Mouse (Mus musculus) hindbrain, postnatal 0 days (tissue): Measurements from ENCODE around the gene Rab4b. TPM values are rescaled to one million over a fixed set of nuclear protein-coding genes. Genes with fewer than 3 reads are reported as not detected.

Experiments
- ATAC-seq: fragments of 200-750 bp; cut with Nextera tagmentation; 2 replicates; pipeline ENCODE4 v1.8.0; 2017; ENCODE audit warnings: mild to moderate bottlenecking, moderate TSS enrichment, moderate library complexity
- DNase-seq: peaks from one replicate; pipeline ENCODE4 v3.0.0-alpha.2; 2015; ENCODE audit warnings: low spot score
- H3K27ac ChIP-seq: fragments of 300-500 bp; sonication (generic); 2 replicates; pipeline ENCODE4 v1.5.1; 2014; ENCODE audit warnings: mild to moderate bottlenecking
- H3K27me3 ChIP-seq: fragments of 300-500 bp; sonication (generic); 2 replicates; pipeline ENCODE4 v1.6.1; 2014; ENCODE audit warnings: low read length, mixed read lengths; ENCODE audit not compliant: insufficient read depth
- H3K36me3 ChIP-seq: fragments of 300-500 bp; sonication (generic); 2 replicates; pipeline ENCODE4 v1.6.1; 2014; ENCODE audit warnings: low read length, mixed read lengths; ENCODE audit not compliant: insufficient read depth
- H3K4me1 ChIP-seq: fragments of 300-500 bp; sonication (generic); 2 replicates; pipeline ENCODE4 v1.6.1; 2014; ENCODE audit warnings: antibody characterized with exemption, low read length, mixed read lengths; ENCODE audit not compliant: insufficient read depth
- H3K4me2 ChIP-seq: fragments of 300-500 bp; sonication (generic); 2 replicates; pipeline ENCODE4 v1.6.1; 2014; ENCODE audit warnings: low read depth, mild to moderate bottlenecking, low read length, moderate library complexity, mixed read lengths
- H3K4me3 ChIP-seq: fragments of 300-500 bp; sonication (generic); 2 replicates; pipeline ENCODE4 v1.5.1; 2014; ENCODE audit warnings: low read length
- H3K9ac ChIP-seq: fragments of 300-500 bp; sonication (generic); replicated peaks from 2 replicates; pipeline ENCODE4 v1.6.1; 2014; ENCODE audit warnings: mild to moderate bottlenecking, low read length, moderate library complexity, mixed read lengths
- H3K9me3 ChIP-seq: fragments of 300-500 bp; sonication (generic); 2 replicates; pipeline ENCODE4 v1.6.1; 2016; ENCODE audit warnings: low read length, mixed read lengths
- CTCF ChIP-seq: IDR thresholded peaks from 2 replicates; pipeline ENCODE4 v1.5.1; 2016; ENCODE audit warnings: antibody characterized with exemption, control low read depth, low read depth
- WGBS: fragments of 180-500 bp; shearing (Covaris S2); extraction: QIAGEN DNeasy Blood & Tissue Kit; methylation state at CpG from one replicate; pipeline ENCODE4 v1.1.7; 2014; 5-methylcytosine and 5-hydroxymethylcytosine counted together
- polyA plus RNA-seq: library from polyadenylated mRNA; unstranded; fragments of >200 nt; fragmentation: Nextera tagmentation; extraction: Ambion mirVana; gene quantifications from 2 replicates; pipeline ENCODE4 v1.2.1, GENCODE M21; 2015
- total RNA-seq: library from RNA; depleted of rRNA; stranded (reverse); fragments of >200 nt; gene quantifications from 2 replicates; pipeline ENCODE4 v1.2.3, GENCODE M21; 2014

Gene Rab4b
- total and polyA plus RNA-seq, 2 experiments from 2014 or later: 76.9 to 125 TPM

- no peak within 1 kb of the TSS for H3K27ac ChIP-seq
- DNase-seq: no peak
- WGBS: 66% methylated on average over 10 of the region's 10 CpGs
- TF ChIP-seq CTCF: no peak
- no peaks in the 10 kb centered on the region for H3K27me3 ChIP-seq
- peaks cover 8% of the 10 kb centered on the region; the same call in 1 of the 2 replicates for H3K36me3 ChIP-seq
- H3K4me3 ChIP-seq: no peak within 1 kb of the TSS
- no peaks in the 10 kb centered on the region for H3K9me3 ChIP-seq
- H3K9ac ChIP-seq: no peak within 1 kb of the TSS
- H3K4me2 ChIP-seq: no peak within 1 kb of the TSS
- ATAC-seq: no peak
- H3K4me1 ChIP-seq: no peaks in the 10 kb centered on the region
These were observed 25.4 kb downstream of the Rab4b start, which contains the start of gene Cyp2t4 for GRCm38 (mm10) chr7:27153205-27153764. TSS of gene Cyp2t4 (plus strand) at chr7:27153714.

DNA sequence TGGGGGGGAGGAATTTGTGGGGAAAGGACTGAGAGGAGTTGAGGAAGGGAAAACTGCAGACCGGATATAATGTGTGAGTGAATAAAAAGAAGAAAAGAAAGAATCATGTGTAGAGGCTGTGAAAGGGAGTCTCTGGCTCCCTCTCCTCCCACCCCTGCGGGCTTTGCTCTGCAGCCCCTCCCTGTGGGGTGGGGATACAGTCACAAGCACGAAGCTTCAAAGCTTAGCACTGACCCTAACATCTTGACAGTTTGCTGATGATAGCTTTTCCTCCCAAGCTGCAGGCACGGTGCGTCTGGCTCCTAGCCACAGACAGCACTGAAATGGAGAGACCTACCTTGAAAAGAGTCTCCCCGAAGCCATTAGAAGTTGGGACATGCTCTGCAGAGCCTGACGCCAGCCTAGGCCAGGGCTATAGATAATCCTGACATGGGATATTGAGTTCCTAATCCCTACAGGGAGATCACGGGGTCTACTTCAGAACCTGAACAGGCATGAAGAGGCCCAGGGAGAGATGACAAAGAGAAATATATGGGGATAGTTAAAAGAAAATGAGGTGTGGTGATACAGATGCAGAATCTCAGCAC lies 42.2 kb downstream of the Rab4b start:
- ATAC-seq (no peak), DNase-seq (no peak)
- WGBS: 66% methylated on average over 8 of the region's 8 CpGs

GRCm38 (mm10) chr7:27133757-27134156 lies 44.9 kb downstream of the Rab4b start:
- H3K36me3 ChIP-seq: no peaks in the 10 kb centered on the region
- DNase-seq (no peak), ATAC-seq (no peak)
- no peaks in the 10 kb centered on the region for H3K4me1 ChIP-seq
- H3K27me3 ChIP-seq: no peaks in the 10 kb centered on the region
- no peak overlapping the region for H3K9ac ChIP-seq
- WGBS: 81% methylated on average over 4 of the region's 4 CpGs
- no peak for TF ChIP-seq CTCF
- no peak overlapping the region for H3K4me2 ChIP-seq
- no peak overlapping the region for H3K27ac ChIP-seq
- no peaks in the 10 kb centered on the region for H3K9me3 ChIP-seq
- H3K4me3 ChIP-seq: no peak overlapping the region

More for the DNA sequence above, 42.2 kb downstream of the Rab4b start:
- Histone ChIP-seq H3K9me3 (no peaks in the 10 kb centered on the region), H3K36me3 (no peaks in the 10 kb centered on the region), H3K4me3 (no peak overlapping the region), H3K4me2 (no peak overlapping the region), H3K27ac (no peak overlapping the region), H3K27me3 (no peaks in the 10 kb centered on the region), H3K9ac (no peak overlapping the region), H3K4me1 (no peaks in the 10 kb centered on the region)
- no peak for TF ChIP-seq CTCF

- no peak overlapping the region for H3K9ac ChIP-seq
- ATAC-seq (no peak), DNase-seq (no peak)
- H3K4me3 ChIP-seq: no peak overlapping the region
- WGBS: 72% methylated on average over 12 of the region's 12 CpGs
- no peaks in the 10 kb centered on the region for H3K9me3 ChIP-seq
- no peaks in the 10 kb centered on the region for H3K4me1 ChIP-seq
- no peaks in the 10 kb centered on the region for H3K27me3 ChIP-seq
- no peak for TF ChIP-seq CTCF
- H3K36me3 ChIP-seq: no peaks in the 10 kb centered on the region
- H3K27ac ChIP-seq: no peak overlapping the region
- H3K4me2 ChIP-seq: no peak overlapping the region
These were observed 45.5 kb downstream of the Rab4b start for GRCm38 (mm10) chr7:27133156-27133555.

- no peak overlapping the region for H3K27ac ChIP-seq
- peak; percentile 76 for DNase-seq
- ATAC-seq: 0 out of 2 replicates have a peak, but pooled peaks have one; percentile 33
- 15% methylated on average over 10 of the region's 10 CpGs for WGBS
- no peaks in the 10 kb centered on the region for H3K27me3 ChIP-seq
- H3K9me3 ChIP-seq: no peaks in the 10 kb centered on the region
- H3K4me2 ChIP-seq: no peak overlapping the region
- H3K4me3 ChIP-seq: no peak overlapping the region
- no peak overlapping the region for H3K9ac ChIP-seq
- no peaks in the 10 kb centered on the region for H3K36me3 ChIP-seq
- TF ChIP-seq CTCF: peak; percentile 54
- no peaks in the 10 kb centered on the region for H3K4me1 ChIP-seq
These were observed 46.1 kb downstream of the Rab4b start for GRCm38 (mm10) chr7:27132588-27132987.

GRCm38 (mm10) chr7:27131387-27131786 lies 47.3 kb downstream of the Rab4b start:
- H3K27me3 ChIP-seq: no peaks in the 10 kb centered on the region
- H3K36me3 ChIP-seq: no peaks in the 10 kb centered on the region
- H3K9me3 ChIP-seq: no peaks in the 10 kb centered on the region
- H3K27ac ChIP-seq: no peak overlapping the region
- DNase-seq (no peak), ATAC-seq (no peak)
- H3K9ac ChIP-seq: no peak overlapping the region
- WGBS: 68% methylated on average over 2 of the region's 2 CpGs
- H3K4me1 ChIP-seq: no peaks in the 10 kb centered on the region
- H3K4me2 ChIP-seq: no peak overlapping the region
- no peak; the same call in 1 of the 2 replicates for TF ChIP-seq CTCF
- H3K4me3 ChIP-seq: no peak overlapping the region
